Mouse (Mus musculus) midbrain, postnatal 0 days (tissue): ENCODE measurements around the gene Acp1. TPM values are rescaled to one million over a fixed set of nuclear protein-coding genes. Genes with fewer than 3 reads are reported as not detected.
A peak's percentile ranks its signal among the peaks of the same experiment; 100 is the strongest.

ENCODE experiments used
- ATAC-seq: fragments of 200-750 bp; cut with Nextera tagmentation; 2 replicates; pipeline ENCODE4 v1.8.0; 2017; ENCODE audit warnings: moderate number of reproducible peaks, mild to moderate bottlenecking, moderate TSS enrichment, moderate library complexity; ENCODE audit not compliant: low FRiP score
- DNase-seq: peaks from one replicate; pipeline ENCODE4 v3.0.0-alpha.2; 2015; ENCODE audit warnings: low spot score
- H3K27ac ChIP-seq: fragments of 300-500 bp; sonication (generic); 2 replicates; pipeline ENCODE4 v1.5.1; 2014; ENCODE audit warnings: low read depth, mild to moderate bottlenecking, low read length, mixed read lengths
- H3K27me3 ChIP-seq: fragments of 300-500 bp; sonication (generic); 2 replicates; pipeline ENCODE4 v1.6.1; 2014; ENCODE audit warnings: low read length, control low read depth, mixed read lengths; ENCODE audit not compliant: insufficient read depth
- H3K36me3 ChIP-seq: fragments of 300-500 bp; sonication (generic); 2 replicates; pipeline ENCODE4 v1.6.1; 2014; ENCODE audit warnings: low read length, control low read depth, mixed read lengths; ENCODE audit not compliant: insufficient read depth
- H3K4me1 ChIP-seq: fragments of 300-500 bp; sonication (generic); 2 replicates; pipeline ENCODE4 v1.6.1; 2014; ENCODE audit warnings: mild to moderate bottlenecking, control low read depth, antibody characterized with exemption, low read length, mixed read lengths; ENCODE audit not compliant: insufficient read depth
- H3K4me2 ChIP-seq: fragments of 300-500 bp; sonication (generic); 2 replicates; pipeline ENCODE4 v1.6.1; 2014; ENCODE audit warnings: low read depth, mild to moderate bottlenecking, low read length, mixed read lengths; ENCODE audit not compliant: poor library complexity, severe bottlenecking
- H3K4me3 ChIP-seq: fragments of 300-500 bp; sonication (generic); 2 replicates; pipeline ENCODE4 v1.5.1; 2014; ENCODE audit warnings: low read depth, mild to moderate bottlenecking, low read length, moderate library complexity
- H3K9ac ChIP-seq: fragments of 300-500 bp; sonication (generic); replicated peaks from 2 replicates; pipeline ENCODE4 v1.6.1; 2014; ENCODE audit warnings: mild to moderate bottlenecking, low read length, moderate library complexity, mixed read lengths; ENCODE audit not compliant: poor library complexity, severe bottlenecking
- H3K9me3 ChIP-seq: fragments of 300-500 bp; sonication (generic); 2 replicates; pipeline ENCODE4 v1.6.1; 2016; ENCODE audit warnings: low read length, control low read depth
- CTCF ChIP-seq: IDR thresholded peaks from 2 replicates; pipeline ENCODE4 v1.5.1; 2016; ENCODE audit warnings: antibody characterized with exemption, mild to moderate bottlenecking
- WGBS: fragments of 180-500 bp; shearing (Covaris S2); extraction: QIAGEN DNeasy Blood & Tissue Kit; methylation state at CpG from one replicate; pipeline ENCODE4 v1.1.7; 2014; 5-methylcytosine and 5-hydroxymethylcytosine counted together
- polyA plus RNA-seq: library from polyadenylated mRNA; unstranded; fragments of >200 nt; fragmentation: Nextera tagmentation; extraction: Ambion mirVana; gene quantifications from 2 replicates; pipeline ENCODE4 v1.2.1, GENCODE M21; 2015
- total RNA-seq: library from RNA; depleted of rRNA; stranded (reverse); fragments of >200 nt; gene quantifications from 2 replicates; pipeline ENCODE4 v1.2.3, GENCODE M21; 2014; rRNA removed

Acp1 gene
- total and polyA plus RNA-seq, 2 experiments from 2014 or later, result 24.3 to 113 TPM

DNA sequence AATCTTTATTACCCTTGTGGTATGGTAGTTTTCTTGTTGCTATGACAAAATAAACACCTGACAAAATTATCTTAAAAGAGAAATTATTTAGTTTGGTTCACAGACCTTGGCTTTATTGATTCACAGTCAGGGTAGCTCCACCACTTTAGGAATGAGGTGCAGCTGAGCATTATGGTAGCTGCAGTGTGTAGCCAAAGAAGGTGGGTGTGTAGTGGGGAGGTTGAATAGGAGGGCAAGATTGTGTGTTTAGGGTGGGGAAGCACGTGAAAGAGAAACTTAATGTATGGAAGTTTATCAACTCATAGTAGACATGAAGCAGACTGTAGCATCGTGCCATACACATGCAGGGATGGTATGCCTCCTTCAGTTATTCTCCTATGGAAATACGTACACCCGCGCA, 55.2 kb downstream of the Acp1 start:
- no peak for ATAC-seq
- Histone ChIP-seq H3K4me1 (no peaks in the 10 kb centered on the region), H3K27me3 (no peaks in the 10 kb centered on the region), H3K9ac (no peak overlapping the region), H3K9me3 (no peaks in the 10 kb centered on the region), H3K4me3 (no peak overlapping the region), H3K4me2 (no peak overlapping the region), H3K36me3 (no peaks in the 10 kb centered on the region), H3K27ac (no peak overlapping the region)
- TF ChIP-seq CTCF, result no peak
- no peak for DNase-seq
- 85% methylated on average over 5 of the region's 5 CpGs for WGBS

DNA sequence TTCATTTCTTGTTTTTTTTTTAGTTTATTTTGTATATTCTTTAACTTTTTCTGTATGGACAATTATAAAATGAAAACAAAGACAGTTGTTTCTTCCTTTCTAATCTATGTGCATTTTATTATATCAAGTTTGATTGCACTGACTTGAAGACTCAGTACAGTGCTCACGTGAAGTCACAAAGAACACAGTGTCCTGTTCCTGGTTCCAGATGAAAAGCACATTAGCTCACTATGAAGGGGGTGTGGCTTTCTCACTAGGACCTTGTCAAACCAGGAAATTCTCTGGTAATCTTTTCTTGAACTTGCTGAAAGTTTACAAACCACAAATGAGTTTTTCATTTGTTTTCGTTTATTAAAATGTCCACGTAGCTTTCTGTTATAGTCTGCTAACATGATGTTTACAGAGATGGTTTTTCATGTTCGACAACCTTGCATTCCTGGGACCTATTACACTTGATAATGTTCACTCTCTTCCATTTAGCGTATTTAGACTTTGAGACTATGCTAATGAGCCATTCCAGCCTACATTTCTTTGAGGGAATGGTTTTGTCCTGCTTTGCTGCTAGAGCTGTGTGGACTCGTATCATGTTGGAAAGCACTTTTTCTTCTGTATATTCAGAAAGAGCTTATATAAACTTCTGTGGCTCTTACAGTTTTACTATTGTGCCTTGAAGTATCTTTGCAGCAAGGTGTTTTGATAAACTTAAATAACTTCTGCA, 55.8 kb downstream of the Acp1 start:
- no peak for TF ChIP-seq CTCF

GRCm38 (mm10) chr12:30851871-30852270, 59.5 kb downstream of the Acp1 start:
- WGBS, result 73% methylated on average over 6 of the region's 6 CpGs
- H3K4me1 ChIP-seq, result no peaks in the 10 kb centered on the region
- TF ChIP-seq CTCF, result no peak
- no peak overlapping the region for H3K4me2 ChIP-seq
- H3K9ac ChIP-seq, result no peak overlapping the region
- no peaks in the 10 kb centered on the region for H3K9me3 ChIP-seq
- no peaks in the 10 kb centered on the region for H3K27me3 ChIP-seq
- H3K36me3 ChIP-seq, result no peaks in the 10 kb centered on the region
- H3K27ac ChIP-seq, result no peak overlapping the region
- no peak for ATAC-seq
- H3K4me3 ChIP-seq, result no peak overlapping the region
- peak; percentile 39 for DNase-seq

More for the DNA sequence above, 55.8 kb downstream of the Acp1 start:
- no peaks in the 10 kb centered on the region for H3K36me3 ChIP-seq
- no peaks in the 10 kb centered on the region for H3K9me3 ChIP-seq
- 74% methylated on average over 6 of the region's 6 CpGs for WGBS
- H3K9ac ChIP-seq, result no peak overlapping the region
- no peak overlapping the region for H3K4me3 ChIP-seq
- ATAC-seq (no peak), DNase-seq (no peak)
- no peaks in the 10 kb centered on the region for H3K4me1 ChIP-seq
- no peaks in the 10 kb centered on the region for H3K27me3 ChIP-seq
- no peak overlapping the region for H3K27ac ChIP-seq
- no peak overlapping the region for H3K4me2 ChIP-seq

- Histone ChIP-seq H3K4me3 (no peak overlapping the region), H3K27me3 (no peaks in the 10 kb centered on the region), H3K9ac (no peak overlapping the region), H3K9me3 (no peaks in the 10 kb centered on the region), H3K4me1 (no peaks in the 10 kb centered on the region), H3K4me2 (no peak overlapping the region), H3K27ac (no peak overlapping the region), H3K36me3 (no peaks in the 10 kb centered on the region)
- peak; percentile 73 for DNase-seq
- WGBS, result 15% methylated on average over 2 of the region's 2 CpGs
- no peak for ATAC-seq
- TF ChIP-seq CTCF, result no peak
Measured at GRCm38 (mm10) chr12:30850902-30851301, 60.5 kb downstream of the Acp1 start.

- H3K27me3 ChIP-seq, result no peaks in the 10 kb centered on the region
- WGBS, result 79% methylated on average over 1 of the region's 1 CpGs
Measured at GRCm38 (mm10) chr12:30848521-30848920, 62.9 kb downstream of the Acp1 start.

More at GRCm38 (mm10) chr12:30848521-30848920, 62.9 kb downstream of the Acp1 start:
- Histone ChIP-seq H3K36me3 (no peaks in the 10 kb centered on the region), H3K4me1 (no peaks in the 10 kb centered on the region), H3K4me2 (no peak overlapping the region), H3K27ac (no peak overlapping the region), H3K4me3 (no peak overlapping the region), H3K9ac (no peak overlapping the region), H3K9me3 (no peaks in the 10 kb centered on the region)
- no peak for DNase-seq
- ATAC-seq, result no peak
- no peak for TF ChIP-seq CTCF

Other genes with a start within 250 kb of the Acp1 start
- 0.33 and 2.5 TPM in 2 replicates for gene Alkal2, start 27.3 kb downstream of the Acp1 start, total RNA-seq
- gene Alkal2, start 27.3 kb downstream of the Acp1 start, polyA plus RNA-seq, result 0.41 and 0.43 TPM in 2 replicates
- gene Sh3yl1, start 79 bp upstream of the Acp1 start, total RNA-seq, result 20.3 and 20.4 TPM in 2 replicates
- 52.6 and 52.9 TPM in 2 replicates for gene Sh3yl1, start 79 bp upstream of the Acp1 start, polyA plus RNA-seq
- not detected in 2 replicates for gene Fam110c, start 162.3 kb upstream of the Acp1 start, total RNA-seq
- gene Fam110c, start 162.3 kb upstream of the Acp1 start, polyA plus RNA-seq, result 0.22 and 0.31 TPM in 2 replicates